Mouse (Mus musculus) liver, embryonic 14.5 days (tissue): ENCODE data around the gene Polr2c. TPM values are rescaled to one million over a fixed set of nuclear protein-coding genes. Genes with fewer than 3 reads are reported as not detected.
"Not testable (repeated sequence)": the region's sequence is repeated elsewhere in the genome, so short reads cannot be mapped to it uniquely, and the experiment has no call there.

Source experiments
- ATAC-seq: fragments of 200-750 bp; cut with Nextera tagmentation; 2 replicates; pipeline ENCODE4 v1.8.0; 2017; ENCODE audit warnings: moderate number of reproducible peaks, mild to moderate bottlenecking, moderate library complexity; ENCODE audit not compliant: insufficient read depth
- DNase-seq, 3 experiments: peaks; one replicate each; pipeline ENCODE4 v3.0.0-alpha.2; 2012 to 2013; ENCODE audit warnings: low read depth in 3 of 3, low spot score in 3 of 3
- H3K27ac ChIP-seq: fragments of 300-500 bp; sonication (generic); 2 replicates; pipeline ENCODE4 v1.5.1; 2014; ENCODE audit warnings: moderate library complexity, mild to moderate bottlenecking, control low read depth, inconsistent platforms
- H3K27me3 ChIP-seq: fragments of 300-500 bp; sonication (generic); 2 replicates; pipeline ENCODE4 v1.6.1; 2014; ENCODE audit warnings: mild to moderate bottlenecking, low read length, moderate library complexity; ENCODE audit not compliant: control insufficient read depth, insufficient read depth
- H3K36me3 ChIP-seq: fragments of 300-500 bp; sonication (generic); replicated peaks from 2 replicates; pipeline ENCODE4 v1.6.1; 2014; ENCODE audit warnings: low read depth; ENCODE audit not compliant: control insufficient read depth, insufficient read depth
- H3K4me1 ChIP-seq, 2 experiments: fragments of 200-500 bp in 1 of 2; fragments of 300-500 bp in 1 of 2; sonication (generic) in 1 of 2; replicated peaks; 2 replicates each; pipeline ENCODE4 v1.6.1; 2012 to 2014; ENCODE audit warnings: antibody characterized with exemption in 1 of 2, inconsistent platforms in 1 of 2, low read length in 1 of 2; ENCODE audit not compliant: control insufficient read depth in 2 of 2, insufficient read depth in 2 of 2
- H3K4me2 ChIP-seq: fragments of 300-500 bp; sonication (generic); 2 replicates; pipeline ENCODE4 v1.6.1; 2014; ENCODE audit warnings: low read depth, mild to moderate bottlenecking, control low read depth, moderate library complexity
- H3K4me3 ChIP-seq, 2 experiments: fragments of 200-500 bp in 1 of 2; fragments of 300-500 bp in 1 of 2; sonication (generic) in 1 of 2; 2 replicates each; pipeline ENCODE4 v1.5.1; 2012 to 2014; ENCODE audit warnings: low read depth in 2 of 2, low read length in 2 of 2, mild to moderate bottlenecking in 2 of 2, control low read depth in 1 of 2, inconsistent platforms in 1 of 2, moderate library complexity in 1 of 2; ENCODE audit not compliant: insufficient read depth in 1 of 2
- H3K9ac ChIP-seq: fragments of 300-500 bp; sonication (generic); replicated peaks from 2 replicates; pipeline ENCODE4 v1.6.1; 2014; ENCODE audit warnings: mild to moderate bottlenecking, control low read depth, moderate library complexity
- H3K9me3 ChIP-seq: fragments of 300-500 bp; sonication (generic); 2 replicates; pipeline ENCODE4 v1.6.1; 2016; ENCODE audit warnings: low read length, mixed read lengths; ENCODE audit not compliant: control insufficient read depth
- CTCF ChIP-seq: IDR thresholded peaks from 2 replicates; pipeline ENCODE4 v1.5.1; 2016; ENCODE audit warnings: antibody characterized with exemption, low read depth, control low read depth
- EP300 ChIP-seq: IDR thresholded peaks from 2 replicates; pipeline ENCODE4 v1.6.1; 2016; ENCODE audit warnings: antibody characterized with exemption, low read depth
- WGBS: fragments of 180-500 bp; shearing (Covaris S2); extraction: QIAGEN DNeasy Blood & Tissue Kit; methylation state at CpG from one replicate; pipeline ENCODE4 v1.1.7; 2014; ENCODE audit not compliant: insufficient replicate concordance; 5-methylcytosine and 5-hydroxymethylcytosine counted together
- polyA plus RNA-seq, 2 experiments: library from polyadenylated mRNA; depleted of rRNA in 1 of 2; stranded (reverse) in 1 of 2; unstranded in 1 of 2; fragments of >200 nt; fragmentation: Nextera tagmentation in 1 of 2; extraction: Ambion mirVana in 1 of 2; gene quantifications; 2 replicates each; pipeline versions ENCODE4 v1.2.1 to v1.2.3; 2012 to 2014

Polr2c gene
- polyA plus RNA-seq, 2 experiments, result 51.6 to 73.5 TPM

GRCm38 (mm10) chr8:94828284-94828683 lies 29.0 kb upstream of the Polr2c start:
- H3K27me3 ChIP-seq, result no peaks in the 10 kb centered on the region
- WGBS, result 90% methylated on average over 6 of the region's 6 CpGs
- TF ChIP-seq EP300 (no peak), CTCF (no peak)

DNA sequence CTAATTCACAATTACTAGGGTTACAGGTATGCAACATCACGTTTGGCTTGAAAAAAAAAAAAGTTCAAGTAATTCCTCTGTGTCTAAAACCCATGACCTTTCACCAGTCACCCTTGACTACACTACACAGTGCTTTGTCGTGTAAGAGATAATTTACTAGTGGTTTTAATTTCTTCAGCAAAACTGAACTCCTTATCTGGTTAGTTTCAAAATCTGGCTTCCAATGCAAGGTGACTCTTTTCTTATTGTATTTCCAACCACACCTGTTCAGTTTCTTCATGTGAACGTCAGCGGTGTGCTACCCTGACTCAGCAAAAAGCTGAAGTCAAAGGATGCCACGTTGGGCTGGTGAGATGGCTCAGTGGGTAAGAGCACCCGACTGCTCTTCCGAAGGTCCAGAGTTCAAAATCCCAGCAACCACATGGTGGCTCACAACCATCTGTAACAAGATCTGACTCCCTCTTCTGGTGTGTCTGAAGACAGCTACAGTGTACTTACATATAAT lies 23.3 kb upstream of the Polr2c start:
- not testable (repeated sequence) for H3K27ac ChIP-seq, H3K9ac ChIP-seq, ATAC-seq, H3K4me2 ChIP-seq, H3K9me3 ChIP-seq, H3K4me3 ChIP-seq, H3K27me3 ChIP-seq, DNase-seq
- Histone ChIP-seq H3K4me1 (peaks cover 7 to 12% of the 10 kb centered on the region in 2 experiments; a peak in 3 of 4 replicates), H3K36me3 (peaks cover 27% of the 10 kb centered on the region)
- WGBS, result 55% methylated on average over 7 of the region's 7 CpGs

More at GRCm38 (mm10) chr8:94828284-94828683, 29.0 kb upstream of the Polr2c start:
- ATAC-seq, result no peak
- DNase-seq, result no peak
- Histone ChIP-seq H3K27ac (no peak overlapping the region), H3K4me2 (no peak overlapping the region), H3K9me3 (no peaks in the 10 kb centered on the region), H3K9ac (no peak overlapping the region), H3K4me3 (no peak overlapping the region), H3K4me1 (no peaks in the 10 kb centered on the region), H3K36me3 (peaks cover 72% of the 10 kb centered on the region)

GRCm38 (mm10) chr8:94835751-94836150 lies 21.5 kb upstream of the Polr2c start:
- WGBS, result 89% methylated on average over 13 of the region's 13 CpGs
- peaks cover 13% of the 10 kb centered on the region for H3K36me3 ChIP-seq
- not testable (repeated sequence) for H3K4me2 ChIP-seq, H3K9me3 ChIP-seq, H3K4me3 ChIP-seq, H3K27ac ChIP-seq, H3K9ac ChIP-seq, ATAC-seq, H3K27me3 ChIP-seq, DNase-seq
- H3K4me1 ChIP-seq, result peaks cover 7 to 12% of the 10 kb centered on the region in 2 experiments; a peak in 3 of 4 replicates

GRCm38 (mm10) chr8:94836456-94837240 lies 20.6 kb upstream of the Polr2c start:
- ATAC-seq (no peak), DNase-seq (no peak)
- no peaks in the 10 kb centered on the region for H3K9me3 ChIP-seq
- peaks cover 7 to 12% of the 10 kb centered on the region in 2 experiments; a peak in 3 of 4 replicates for H3K4me1 ChIP-seq
- H3K4me2 ChIP-seq, result peak overlapping the region; percentile 96
- peak overlapping the region; percentile 97 to 98 for H3K4me3 ChIP-seq
- peaks cover 8% of the 10 kb centered on the region for H3K36me3 ChIP-seq
- no peak for TF ChIP-seq EP300
- no peak for TF ChIP-seq CTCF
- H3K27me3 ChIP-seq, result no peaks in the 10 kb centered on the region
- peak overlapping the region; percentile 70 for H3K27ac ChIP-seq
- 45% methylated on average over 11 of the region's 11 CpGs for WGBS
- peak overlapping the region; percentile 85 for H3K9ac ChIP-seq
